ENCODE assay signal across 29 mouse cellular contexts in genomic region chr4:109589760-109590312, GRCm38 (mm10). TPM values are rescaled to one million over a fixed set of nuclear protein-coding genes. Genes with fewer than 3 reads are reported as not detected.
DNase-seq lines count a peak whose midpoint lies in the region; ATAC-seq and TF ChIP-seq lines count a peak whose summit lies in the region.
"Had no signal": no experiment of that assay in that cellular context is flagged by ENCODE, and none has a peak within 500 bp of the region (broad histone marks: within the 10 kb centered on the region; RNA-seq: fewer than 3 reads in every experiment).

No protein-coding gene starts in this region.

- DNase-seq in limb, embryonic 14.5 days (ENCODE audit: low spot score) = peak; percentile 34
- DNase-seq in limb, embryonic 10.5 days (ENCODE audit: low spot score) = no peak
- DNase-seq in CH12.LX (ENCODE audit: extremely low read depth) = no peak
- DNase-seq in NIH3T3 (ENCODE audit: low read depth) = peak; percentile 82
- DNase-seq in left cerebral cortex, postnatal 14 days (ENCODE audit: low spot score in 2 of 2) = no peak
- DNase-seq in left cerebral cortex, adult 18-20 months (ENCODE audit: low spot score in 2 of 2) = no peak
- no peak for DNase-seq in layer of hippocampus, adult 9-10 months (ENCODE audit: low spot score)
- DNase-seq: adrenal gland, postnatal 25 days; cerebellum, adult 18-20 months; cerebellum, postnatal 25 days; forebrain, postnatal 0 days; gastrocnemius, adult 2 months; kidney, adult 11 months; left cerebral cortex, postnatal 4 days; right cerebral cortex, postnatal 25 days; thymus, adult 18-20 months had no signal

- H3K79me2 ChIP-seq in CH12.LX (replicated peaks; ENCODE audit: control insufficient read depth, extremely low read depth, insufficient read depth, poor library complexity, severe bottlenecking) = no peaks in the 10 kb centered on the region

- H3K27me3 ChIP-seq in limb, embryonic 14.5 days (ENCODE audit: control insufficient read depth, insufficient read depth, low read length) = no peaks in the 10 kb centered on the region
- H3K27me3 ChIP-seq in limb, embryonic 10.5 days (ENCODE audit: low read depth, poor library complexity, severe bottlenecking) = no peaks in the 10 kb centered on the region
- H3K27me3 ChIP-seq in CH12.LX (replicated peaks) = no peaks in the 10 kb centered on the region
- H3K27me3 ChIP-seq: embryonic facial prominence, embryonic 12.5 days; lung, embryonic 15.5 days; stomach, embryonic 15.5 days had no signal

- no peak for TF ChIP-seq EP300 in CH12.LX (IDR thresholded peaks at IDR 0.05; ENCODE audit: low read length)

- no peak for TF ChIP-seq RAD21 in CH12.LX (IDR thresholded peaks at IDR 0.05; ENCODE audit: low read depth, low read length)

- H3K4me3 ChIP-seq in limb, embryonic 14.5 days (replicated peaks; ENCODE audit: low read length) = no peak overlapping the region
- H3K4me3 ChIP-seq in limb, embryonic 10.5 days = no peak overlapping the region
- H3K4me3 ChIP-seq in CH12.LX (replicated peaks in 1 of 3; ENCODE audit: low read depth in 2 of 3, low read length in 2 of 3, poor library complexity in 1 of 3) = no peak overlapping the region
- H3K4me3 ChIP-seq: embryonic facial prominence, embryonic 12.5 days; gastrocnemius, adult 2 months; heart, embryonic 10.5 days; lung, embryonic 15.5 days; stomach, embryonic 15.5 days had no signal

- WGBS in limb, embryonic 14.5 days = 26% methylated on average over 7 of the region's 7 CpGs
- 56% methylated on average over 7 of the region's 7 CpGs for WGBS in limb, embryonic 10.5 days

- TF ChIP-seq POLR2A in limb, embryonic 14.5 days (IDR thresholded peaks at IDR 0.05; ENCODE audit: borderline replicate concordance, extremely low read depth, insufficient read depth, insufficient read length) = no peak
- TF ChIP-seq POLR2A in CH12.LX (IDR thresholded peaks at IDR 0.05; ENCODE audit: low read depth, low read length) = no peak

- no peak overlapping the region for H3K4me2 ChIP-seq in limb, embryonic 14.5 days (replicated peaks; ENCODE audit: low read depth, low read length, severe bottlenecking)
- H3K4me2 ChIP-seq in CH12.LX (ENCODE audit: insufficient read depth, low read depth, poor library complexity, severe bottlenecking) = no peak overlapping the region
- H3K4me2 ChIP-seq: embryonic facial prominence, embryonic 12.5 days; liver, embryonic 11.5 days; lung, embryonic 15.5 days; midbrain, embryonic 11.5 days; stomach, embryonic 15.5 days had no signal

- H3K36me3 ChIP-seq in limb, embryonic 14.5 days (ENCODE audit: control insufficient read depth, insufficient read depth, low read length) = no peaks in the 10 kb centered on the region
- no peaks in the 10 kb centered on the region for H3K36me3 ChIP-seq in limb, embryonic 10.5 days
- no peaks in the 10 kb centered on the region for H3K36me3 ChIP-seq in CH12.LX (replicated peaks in 1 of 2; ENCODE audit: control insufficient read depth in 1 of 2, insufficient read depth in 1 of 2, low read length in 1 of 2)
- H3K36me3 ChIP-seq: embryonic facial prominence, embryonic 12.5 days; heart, embryonic 10.5 days; lung, embryonic 15.5 days; stomach, embryonic 15.5 days had no signal

- no peak overlapping the region for H3K9ac ChIP-seq in limb, embryonic 14.5 days (ENCODE audit: low read depth, low read length, severe bottlenecking)
- H3K9ac ChIP-seq in CH12.LX (ENCODE audit: insufficient read depth, low read depth) = no peak overlapping the region
- H3K9ac ChIP-seq: embryonic facial prominence, embryonic 12.5 days; forebrain, postnatal 0 days; lung, embryonic 15.5 days; stomach, embryonic 15.5 days had no signal

- H3K4me1 ChIP-seq in limb, embryonic 14.5 days (ENCODE audit: control insufficient read depth, insufficient read depth, low read length) = no peaks in the 10 kb centered on the region
- no peaks in the 10 kb centered on the region for H3K4me1 ChIP-seq in limb, embryonic 10.5 days
- no peaks in the 10 kb centered on the region for H3K4me1 ChIP-seq in CH12.LX (ENCODE audit: control insufficient read depth in 1 of 2, insufficient read depth in 2 of 2)
- H3K4me1 ChIP-seq: embryonic facial prominence, embryonic 12.5 days; heart, embryonic 10.5 days; lung, embryonic 15.5 days; stomach, embryonic 15.5 days had no signal

- dilution Hi-C loops in CH12.LX (cut with MboI; ENCODE audit: extremely low pct_ligation_motif_present, extremely low pct_unique_long_range_greater_than_20kb, low sequenced_read_pairs) = no loop called here

- intact Hi-C loops in left cerebral cortex, postnatal 14 days (cut with DNase I) = no loop called here

- TF ChIP-seq CTCF in CH12.LX (conservative IDR thresholded peaks at IDR 0.05 in 1 of 2, IDR thresholded peaks at IDR 0.05 in 1 of 2; ENCODE audit: low read depth in 2 of 2, low read length in 2 of 2) = no peak

- ATAC-seq in limb, embryonic 14.5 days (ENCODE audit: low FRiP score, low read depth) = no peak
- peak; percentile 97 for ATAC-seq in granulocyte monocyte progenitor cell, adult 5-6 weeks (replicated peaks; ENCODE audit: poor library complexity, severe bottlenecking)
- ATAC-seq: CD4-positive, CD25-positive, alpha-beta regulatory T cell, adult 4 months; forebrain, postnatal 0 days had no signal

- in situ Hi-C loops in CH12.LX (cut with MboI; ENCODE audit: low pct_ligation_motif_present, low pct_unique_long_range_greater_than_20kb, low sequenced_read_pairs) = no loop called here

- H3K27ac ChIP-seq in limb, embryonic 14.5 days (replicated peaks; ENCODE audit: low read depth, low read length) = no peak overlapping the region
- H3K27ac ChIP-seq in limb, embryonic 10.5 days = no peak overlapping the region
- H3K27ac ChIP-seq in CH12.LX (ENCODE audit: insufficient read depth, low read depth) = no peak overlapping the region
- H3K27ac ChIP-seq: embryonic facial prominence, embryonic 12.5 days; gastrocnemius, adult 2 months; heart, embryonic 10.5 days; kidney, postnatal 0 days; lung, embryonic 15.5 days; stomach, embryonic 15.5 days had no signal

- H3K9me3 ChIP-seq in limb, embryonic 14.5 days (ENCODE audit: control insufficient read depth, low read length) = no peaks in the 10 kb centered on the region
- no peaks in the 10 kb centered on the region for H3K9me3 ChIP-seq in limb, embryonic 10.5 days (replicated peaks)
- H3K9me3 ChIP-seq in CH12.LX (replicated peaks; ENCODE audit: low read length) = no peaks in the 10 kb centered on the region
- H3K9me3 ChIP-seq: embryonic facial prominence, embryonic 12.5 days; heart, embryonic 10.5 days; lung, embryonic 15.5 days; stomach, embryonic 15.5 days had no signal

TF ChIP-seq in CH12.LX, 34 proteins besides CTCF, POLR2A, EP300 and RAD21:
- TF ChIP-seq UBTF (IDR thresholded peaks at IDR 0.05; ENCODE audit: low read depth, low read length) (no peak), MAFK (IDR thresholded peaks at IDR 0.05; ENCODE audit: insufficient replicate concordance, low read length) (peak; percentile 72)

RNA-seq across cellular contexts. Expression of gene 4930522H14Rik, which starts 58.7 kb away (rescaled TPM):
- polyA plus RNA-seq in limb, embryonic 14.5 days (2012; rRNA removed) = not detected in 2 replicates
- polyA plus RNA-seq in limb, embryonic 14.5 days (2014; fragmentation: Nextera tagmentation; extraction: Ambion mirVana) = not detected in 2 replicates
- not detected in 2 replicates for polyA plus RNA-seq in limb, embryonic 10.5 days (2016; fragmentation: Nextera tagmentation; extraction: Ambion mirVana)
- total RNA-seq in CH12.LX (2012; rRNA removed) (not detected in 2 replicates), CH12.LX (2014; rRNA removed) (not detected in 2 replicates)
- polyA plus RNA-seq in CH12.LX (2012; ENCODE audit: insufficient read length, low read depth) = not detected in 2 replicates
- total RNA-seq in granulocyte monocyte progenitor cell, adult 5-6 weeks (2014; fragmentation: Nextera tagmentation) = not detected in 2 replicates
- not detected in 2 replicates for total RNA-seq in granulocyte monocyte progenitor cell, adult 5-6 weeks (2017)
- total RNA-seq in left cerebral cortex, postnatal 14 days (2021) = not detected
- total RNA-seq in left cerebral cortex, adult 18-20 months (2021) = not detected
- total RNA-seq: adrenal gland, postnatal 25 days; gastrocnemius, adult 2 months; layer of hippocampus, postnatal 25 days; left cerebral cortex, postnatal 4 days had no signal
- polyA plus RNA-seq: CD4-positive, CD25-positive, alpha-beta regulatory T cell, adult 4 months; embryonic facial prominence, embryonic 12.5 days; forebrain, postnatal 0 days; heart, embryonic 10.5 days; heart, postnatal 0 days; hindbrain, embryonic 11.5 days; kidney, postnatal 0 days; liver, embryonic 11.5 days; lung, embryonic 15.5 days; midbrain, embryonic 11.5 days; stomach, embryonic 15.5 days; urinary bladder, adult 2 months had no signal

Comparison
In these comparisons a context has a peak if more than half of its experiments do, and no peak if none do; other contexts are left out.
1. DNase-seq: peak in limb, embryonic 14.5 days (single experiment) and NIH3T3 (single experiment); none in limb, embryonic 10.5 days (single experiment), CH12.LX (single experiment), left cerebral cortex, postnatal 14 days (0 of 2), left cerebral cortex, adult 18-20 months (0 of 2) and layer of hippocampus, adult 9-10 months (single experiment).